ENCODE assay signal across 8 mouse cellular contexts in the genomic region with DNA sequence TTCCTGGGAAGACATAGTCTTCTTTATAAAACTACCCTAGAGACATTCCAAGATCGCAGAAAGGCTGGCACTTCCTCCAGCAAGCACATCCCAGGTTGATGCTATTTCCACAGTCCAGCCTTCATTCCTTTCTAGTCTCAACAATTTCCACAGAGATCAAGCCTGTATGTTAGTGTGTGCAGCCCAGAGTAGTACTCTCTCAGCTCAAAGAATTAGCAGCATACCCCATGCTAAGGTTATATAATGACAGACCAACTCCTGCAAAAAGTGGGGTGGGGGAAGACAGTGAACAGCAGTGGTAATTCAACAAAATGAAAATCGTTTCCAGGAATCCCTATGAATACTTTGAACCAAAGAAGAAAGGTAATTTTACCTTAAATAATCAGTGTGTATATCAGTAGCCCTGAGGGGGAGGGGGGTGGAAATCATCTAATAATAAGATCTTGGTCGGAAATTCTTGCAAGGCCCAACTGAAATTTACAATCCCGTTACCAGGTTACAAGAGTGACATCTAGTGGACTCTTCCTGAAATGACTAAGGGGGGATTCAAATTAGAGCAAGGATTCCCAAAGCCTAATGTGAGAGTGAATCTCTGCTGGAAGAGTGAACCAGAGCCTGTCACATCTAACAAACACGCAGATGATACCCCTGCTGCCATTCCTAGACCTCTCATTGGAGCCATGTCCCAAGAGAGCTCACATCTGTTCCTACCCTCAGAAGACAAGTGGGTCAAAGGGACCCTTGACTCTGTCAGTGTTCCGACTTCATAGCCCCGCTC.
DNase-seq lines count a peak whose midpoint lies in the region; ATAC-seq and TF ChIP-seq lines count a peak whose summit lies in the region.

No protein-coding gene starts in this region.

- H3K4me2 ChIP-seq in intestine, postnatal 0 days (replicated peaks; ENCODE audit: low read depth) = no peak overlapping the region
- H3K4me2 ChIP-seq in intestine, embryonic 15.5 days (replicated peaks) = no peak overlapping the region
- H3K4me2 ChIP-seq in hindbrain, embryonic 12.5 days (replicated peaks) = no peak overlapping the region
- H3K4me2 ChIP-seq in limb, embryonic 12.5 days = no peak overlapping the region

- peak; percentile 24 for DNase-seq in ES-E14 (ENCODE audit: low read depth, low spot score)
- DNase-seq in cerebellum, postnatal 10 days = peak; percentile 54 to 79
- peak; percentile 31 to 38 for DNase-seq in right cerebral cortex, postnatal 10 days (ENCODE audit: low spot score in 2 of 2)
- no peak for DNase-seq in urinary bladder, postnatal 4 days (ENCODE audit: low spot score in 2 of 2)

- H3K4me3 ChIP-seq in intestine, postnatal 0 days (ENCODE audit: low read depth, low read length) = no peak overlapping the region
- H3K4me3 ChIP-seq in intestine, embryonic 15.5 days (replicated peaks) = no peak overlapping the region
- no peak overlapping the region for H3K4me3 ChIP-seq in ES-E14 (ENCODE audit: insufficient read depth in 1 of 2, low read depth in 1 of 2, low read length in 2 of 2, poor library complexity in 1 of 2, severe bottlenecking in 1 of 2)
- H3K4me3 ChIP-seq in hindbrain, embryonic 12.5 days = no peak overlapping the region
- H3K4me3 ChIP-seq in limb, embryonic 12.5 days (replicated peaks) = no peak overlapping the region

- in situ Hi-C loops in ES-E14 (cut with MboI; ENCODE audit: low sequenced_read_pairs in 2 of 2, unreplicated experiment in 2 of 2) = no loop called here

- no peak overlapping the region for H3K9ac ChIP-seq in intestine, postnatal 0 days (ENCODE audit: low read depth, low read length)
- no peak overlapping the region for H3K9ac ChIP-seq in intestine, embryonic 15.5 days
- H3K9ac ChIP-seq in ES-E14 (ENCODE audit: insufficient read depth, low read depth, low read length, poor library complexity, severe bottlenecking) = no peak overlapping the region
- H3K9ac ChIP-seq in hindbrain, embryonic 12.5 days = no peak overlapping the region
- no peak overlapping the region for H3K9ac ChIP-seq in limb, embryonic 12.5 days (replicated peaks)

- H3K36me3 ChIP-seq in intestine, postnatal 0 days (ENCODE audit: control insufficient read depth, insufficient read depth) = no peaks in the 10 kb centered on the region
- H3K36me3 ChIP-seq in intestine, embryonic 15.5 days = no peaks in the 10 kb centered on the region
- no peaks in the 10 kb centered on the region for H3K36me3 ChIP-seq in ES-E14 (ENCODE audit: control insufficient read depth, insufficient read depth, low read length, poor library complexity, severe bottlenecking)
- H3K36me3 ChIP-seq in hindbrain, embryonic 12.5 days = no peaks in the 10 kb centered on the region
- no peaks in the 10 kb centered on the region for H3K36me3 ChIP-seq in limb, embryonic 12.5 days

- TF ChIP-seq CTCF in intestine, postnatal 0 days (IDR thresholded peaks at IDR 0.05; ENCODE audit: low read depth) = peak; percentile 80

- H3K27ac ChIP-seq in intestine, postnatal 0 days (ENCODE audit: low read depth, low read length) = no peak overlapping the region
- no peak overlapping the region for H3K27ac ChIP-seq in intestine, embryonic 15.5 days
- no peak overlapping the region for H3K27ac ChIP-seq in ES-E14 (ENCODE audit: insufficient read depth, low read depth, low read length, poor library complexity, severe bottlenecking)
- H3K27ac ChIP-seq in hindbrain, embryonic 12.5 days = no peak overlapping the region
- H3K27ac ChIP-seq in limb, embryonic 12.5 days = no peak overlapping the region

- ATAC-seq in intestine, postnatal 0 days = no peak
- ATAC-seq in intestine, embryonic 15.5 days = no peak
- ATAC-seq in hindbrain, embryonic 12.5 days (ENCODE audit: low FRiP score) = peak; percentile 70; the same call in 1 of the 2 replicates
- peak; percentile 64; the same call in 1 of the 2 replicates for ATAC-seq in limb, embryonic 12.5 days (ENCODE audit: insufficient number of reproducible peaks, insufficient read depth, low FRiP score, low TSS enrichment, low read depth)

- no peaks in the 10 kb centered on the region for H3K9me3 ChIP-seq in intestine, postnatal 0 days (ENCODE audit: control insufficient read depth)
- no peaks in the 10 kb centered on the region for H3K9me3 ChIP-seq in intestine, embryonic 15.5 days
- no peaks in the 10 kb centered on the region for H3K9me3 ChIP-seq in ES-E14 (ENCODE audit: control insufficient read depth, insufficient read depth, low read depth, low read length)
- no peaks in the 10 kb centered on the region for H3K9me3 ChIP-seq in hindbrain, embryonic 12.5 days (replicated peaks)
- H3K9me3 ChIP-seq in limb, embryonic 12.5 days = no peaks in the 10 kb centered on the region

- no peaks in the 10 kb centered on the region for H3K27me3 ChIP-seq in intestine, postnatal 0 days (replicated peaks; ENCODE audit: control insufficient read depth, insufficient read depth, low read length)
- H3K27me3 ChIP-seq in intestine, embryonic 15.5 days (replicated peaks) = no peaks in the 10 kb centered on the region
- no peaks in the 10 kb centered on the region for H3K27me3 ChIP-seq in hindbrain, embryonic 12.5 days
- H3K27me3 ChIP-seq in limb, embryonic 12.5 days = no peaks in the 10 kb centered on the region

- H3K4me1 ChIP-seq in intestine, postnatal 0 days (replicated peaks; ENCODE audit: control insufficient read depth, insufficient read depth, low read length) = no peaks in the 10 kb centered on the region
- H3K4me1 ChIP-seq in intestine, embryonic 15.5 days (replicated peaks) = no peaks in the 10 kb centered on the region
- H3K4me1 ChIP-seq in ES-E14 (ENCODE audit: control insufficient read depth in 2 of 2, insufficient read depth in 2 of 2, low read length in 2 of 2, poor library complexity in 1 of 2) = no peaks in the 10 kb centered on the region
- H3K4me1 ChIP-seq in hindbrain, embryonic 12.5 days = no peaks in the 10 kb centered on the region
- H3K4me1 ChIP-seq in limb, embryonic 12.5 days (replicated peaks) = peaks cover 7% of the 10 kb centered on the region

- WGBS in intestine, postnatal 0 days = 45% methylated on average over 7 of the region's 7 CpGs
- WGBS in intestine, embryonic 15.5 days = 45% methylated on average over 7 of the region's 7 CpGs
- 48% methylated on average over 7 of the region's 7 CpGs for WGBS in hindbrain, embryonic 12.5 days
- WGBS in limb, embryonic 12.5 days = 45% methylated on average over 7 of the region's 7 CpGs

TF ChIP-seq in ES-E14, 5 proteins besides CTCF, POLR2A, EP300 and RAD21:
- TF ChIP-seq ZNF384 (IDR thresholded peaks at IDR 0.05; ENCODE audit: low read depth, low read length) (no peak), ZC3H11A (IDR thresholded peaks at IDR 0.05; ENCODE audit: borderline replicate concordance, low read depth, low read length) (peak; percentile 91), HCFC1 (IDR thresholded peaks at IDR 0.05; ENCODE audit: borderline replicate concordance, insufficient read depth, low read length) (no peak), CHD2 (IDR thresholded peaks at IDR 0.05; ENCODE audit: low read depth, low read length) (no peak), MAFK (IDR thresholded peaks at IDR 0.05; ENCODE audit: insufficient read depth, low read depth, low read length) (no peak)

Comparison
In these comparisons a context has a peak if more than half of its experiments do, and no peak if none do; other contexts are left out.
1. ATAC-seq: peak in hindbrain, embryonic 12.5 days (single experiment) and limb, embryonic 12.5 days (single experiment); none in intestine, postnatal 0 days (single experiment) and intestine, embryonic 15.5 days (single experiment).
2. DNase-seq: peak in ES-E14 (single experiment), cerebellum, postnatal 10 days (2 of 2) and right cerebral cortex, postnatal 10 days (2 of 2); none in urinary bladder, postnatal 4 days (0 of 2).